Mouse (Mus musculus) layer of hippocampus, adult 18-20 months (tissue): ENCODE results near the gene Fam57b. TPM values are rescaled to one million over a fixed set of nuclear protein-coding genes. Genes with fewer than 3 reads are reported as not detected.

Experiments used
- DNase-seq, 2 experiments: peaks; one replicate each; pipeline ENCODE4 v3.0.0; 2022; ENCODE audit warnings: low spot score in 2 of 2
- long read RNA-seq: library from polyadenylated mRNA; stranded (forward); transcript quantifications from one replicate; pipeline ENCODE4 v2.0.0, GENCODE M21; 2021
- total RNA-seq, 2 experiments: library from RNA; stranded (reverse); gene quantifications; 2 replicates each; pipeline ENCODE4 v1.2.3; 2021

Fam57b gene
- total RNA-seq, result 10 to 100 TPM; 62.4 to 68.1 TPM
- long read RNA-seq, transcript Fam57b-201 (5 exons, 2,328 nt), result major isoform, 7 of 15 reads
- long read RNA-seq, partial matches to known transcripts, result 5 of 15 reads
- long read RNA-seq, other reads (novel, unspliced or antisense), result 3 of 15 reads

DNA sequence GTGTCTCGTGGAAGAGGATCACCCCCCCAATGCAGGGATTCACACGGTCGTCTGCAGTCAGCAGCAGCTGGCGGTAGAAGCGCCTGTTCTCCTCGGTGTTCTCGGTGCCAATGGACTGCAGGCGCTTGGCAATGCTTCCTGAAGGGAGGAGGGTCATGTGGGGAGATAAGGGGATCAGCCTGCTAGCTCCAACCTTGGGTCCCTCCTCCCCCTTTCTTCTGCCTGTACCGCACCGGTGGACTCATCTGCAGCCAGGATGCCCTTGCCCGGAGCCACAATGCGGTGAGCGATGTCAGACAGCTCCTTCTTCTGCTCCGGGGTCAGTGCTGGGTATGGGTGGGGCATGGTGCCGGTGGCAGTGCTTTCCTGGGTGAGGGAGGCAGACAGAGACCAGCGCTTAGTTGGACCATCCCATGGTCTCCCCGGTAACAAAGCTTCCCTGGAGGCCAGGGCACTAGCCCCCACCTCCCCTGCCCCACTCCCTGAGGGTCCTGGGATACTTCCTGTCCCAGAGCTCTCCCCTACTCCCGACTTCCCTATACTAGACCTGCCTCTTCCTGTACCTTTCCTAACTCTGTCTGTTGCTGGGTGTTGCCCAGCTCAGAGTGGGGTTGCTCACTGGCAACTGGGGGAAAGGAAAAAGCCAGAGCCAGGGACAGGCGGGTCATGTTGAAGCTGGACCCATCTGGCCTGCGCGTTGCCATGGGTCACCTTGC lies at the start of gene Fam57b:
TSS of gene Fam57b (plus strand) at position 258 of the 716 bp plus-strand sequence.
- peak in 1 of 2 experiments; percentile 34 for DNase-seq

DNA sequence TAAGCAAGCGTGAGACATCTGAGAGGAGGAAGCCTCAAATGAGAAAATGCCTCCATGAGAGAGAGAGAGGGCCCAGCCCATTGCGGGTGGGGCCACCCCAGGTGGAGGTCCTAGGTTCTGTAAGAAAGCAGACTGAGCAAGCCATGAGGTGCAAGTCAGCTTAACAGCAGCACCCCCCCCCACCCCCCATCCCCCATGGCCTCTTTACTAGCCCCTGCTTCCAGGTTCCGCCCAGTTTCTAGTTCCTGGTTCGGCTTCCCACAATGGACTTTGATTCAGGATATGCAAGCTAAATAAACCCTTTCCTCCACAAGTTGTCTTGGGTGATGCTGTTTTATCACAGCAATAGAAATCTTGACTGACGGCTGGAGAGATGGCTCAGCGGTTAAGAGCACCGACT lies 48.6 kb upstream of the Fam57b start:
- DNase-seq, result no peak

DNA sequence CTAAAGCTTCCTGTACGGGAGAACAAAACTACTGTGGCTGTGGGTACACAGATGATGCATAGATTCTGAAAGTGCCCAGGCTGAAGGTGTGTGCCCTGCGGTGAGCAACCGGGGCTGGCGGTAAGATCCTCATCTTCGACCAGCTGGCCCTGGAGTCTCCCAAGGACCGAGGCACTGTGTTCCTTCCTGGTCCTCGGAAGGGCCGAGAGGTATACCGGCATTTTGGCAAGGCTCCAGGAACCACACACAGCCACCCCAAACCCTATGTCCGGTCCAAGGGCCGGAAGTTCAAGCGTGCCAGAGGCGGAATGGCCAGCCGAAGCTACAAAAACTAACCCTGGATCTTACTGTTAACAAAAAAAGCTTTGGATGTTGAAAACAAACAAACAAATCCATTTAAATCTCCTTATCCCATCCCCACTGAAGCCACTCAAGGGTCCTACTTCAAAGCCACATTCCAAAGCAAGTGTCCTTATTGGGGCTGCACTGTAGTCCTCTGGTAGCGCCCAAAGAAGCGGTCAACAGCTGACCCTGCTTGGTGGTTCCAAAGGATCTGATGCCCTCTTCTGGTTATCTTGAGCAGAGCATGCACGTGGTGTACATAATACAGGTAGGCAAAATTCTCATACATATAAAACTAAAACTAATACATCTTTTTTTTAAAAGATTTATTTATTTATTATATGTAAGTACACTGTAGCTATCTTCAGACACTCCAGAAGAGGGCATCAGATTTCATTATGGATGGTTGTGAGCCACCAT lies 47.7 kb upstream of the Fam57b start:
- DNase-seq, result no peak

DNA sequence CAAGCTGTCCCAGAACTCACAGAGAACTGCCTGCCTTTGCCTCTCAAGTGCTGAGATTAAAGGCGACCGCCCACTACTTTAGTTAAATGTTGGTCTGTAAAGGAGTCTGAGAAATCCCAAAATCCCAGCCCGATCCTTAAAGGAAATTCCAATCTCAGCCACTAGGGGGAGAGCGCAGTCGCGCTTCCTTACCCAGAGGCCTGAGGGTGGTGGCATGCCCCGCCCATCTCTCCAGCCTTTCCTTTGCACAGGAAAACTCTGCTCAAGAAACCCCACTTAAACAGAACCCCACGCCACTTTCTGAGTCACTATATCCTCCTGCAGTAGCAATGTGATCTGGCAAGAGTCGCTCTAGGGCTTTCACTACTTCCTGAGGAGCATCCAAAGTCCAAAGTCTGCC lies 42.6 kb upstream of the Fam57b start:
- DNase-seq, result peak in 1 of 2 experiments; percentile 81

DNA sequence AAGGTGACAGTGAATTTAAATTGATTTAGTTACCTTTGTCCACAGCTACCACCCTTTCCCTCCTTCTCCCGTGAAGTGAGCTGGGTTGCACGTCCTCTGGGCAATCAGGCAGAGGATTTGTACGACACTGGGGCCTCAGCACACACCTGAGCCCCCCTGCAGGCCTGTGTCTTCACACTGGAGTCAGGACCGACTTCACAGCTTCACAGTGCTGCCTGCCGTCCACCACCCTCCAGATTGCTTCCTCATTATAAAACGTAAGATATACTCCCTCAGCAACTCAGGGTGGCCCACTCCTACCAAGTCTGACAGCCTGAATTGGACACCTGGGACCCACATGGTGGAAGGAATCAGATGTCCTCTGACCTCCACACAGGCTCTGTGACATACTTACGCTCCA lies 38.9 kb upstream of the Fam57b start:
- DNase-seq, result no peak

DNA sequence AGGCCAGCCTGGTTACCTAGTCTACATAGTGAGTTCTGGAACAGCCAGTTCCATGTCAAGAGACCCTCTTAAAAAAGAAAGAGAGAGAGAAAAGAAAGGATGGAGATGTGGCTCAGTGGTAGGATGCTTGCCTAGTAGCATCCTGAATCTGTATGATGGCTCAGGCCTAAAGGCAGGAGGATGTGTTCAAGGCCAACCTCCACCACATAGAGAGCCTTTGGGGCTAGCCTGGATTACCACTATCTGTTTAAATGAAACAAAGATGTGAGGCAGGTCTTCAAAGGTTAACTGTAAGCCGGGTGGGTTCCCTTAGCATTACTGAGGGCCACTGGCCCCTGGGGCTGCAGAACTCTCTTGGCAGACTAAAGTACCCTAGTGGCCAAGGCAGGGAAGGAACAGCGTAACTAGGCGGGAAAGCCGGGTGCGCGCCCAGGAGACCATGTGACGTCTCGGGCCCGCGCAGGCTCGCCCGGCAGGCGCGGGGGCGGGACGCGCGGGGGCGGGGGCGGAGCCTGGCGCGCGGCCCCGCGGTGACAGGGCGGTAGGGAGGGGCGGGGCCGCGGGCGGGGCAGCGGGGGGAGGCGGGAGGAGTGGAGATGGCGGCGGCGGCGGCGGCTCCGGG lies 38.3 kb upstream of the Fam57b start, which contains the start of gene Mapk3:
TSS of gene Mapk3 (plus strand) at position 552 of the 622 bp plus-strand sequence.
- peak; percentile 80 to 92 for DNase-seq

DNA sequence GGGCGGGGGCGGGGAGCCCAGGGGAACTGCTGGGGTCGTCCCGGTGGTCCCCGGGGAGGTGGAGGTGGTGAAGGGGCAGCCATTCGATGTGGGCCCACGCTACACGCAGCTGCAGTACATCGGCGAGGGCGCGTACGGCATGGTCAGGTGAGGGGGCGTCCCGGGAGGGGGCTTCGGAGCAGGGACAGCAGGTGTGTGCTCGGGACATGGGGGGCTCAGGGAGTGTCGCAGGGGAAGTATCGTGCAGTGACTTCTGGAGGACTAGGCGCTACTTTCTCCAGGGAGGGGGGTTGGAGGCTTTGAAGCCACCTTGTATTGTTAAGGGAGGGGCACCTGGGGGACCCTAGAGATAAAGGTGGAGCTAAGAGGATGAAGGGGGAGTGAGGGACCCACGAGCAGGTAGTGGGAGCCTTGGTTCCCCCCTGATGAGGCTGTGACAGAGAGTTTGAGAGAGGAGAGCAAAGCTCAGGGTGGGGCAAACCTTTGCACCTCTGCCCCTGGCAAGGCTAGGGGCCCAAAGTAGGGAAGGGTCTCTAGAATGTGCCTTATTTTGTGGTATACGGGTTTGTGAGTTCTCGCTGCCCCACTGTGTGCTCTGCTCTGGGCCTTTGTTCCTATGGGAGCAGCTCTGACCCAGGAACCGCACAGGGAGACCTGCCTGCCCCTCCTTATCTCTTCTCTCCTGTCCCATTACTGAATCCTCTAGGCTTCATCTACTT lies 37.6 kb upstream of the Fam57b start:
- no peak for DNase-seq

DNA sequence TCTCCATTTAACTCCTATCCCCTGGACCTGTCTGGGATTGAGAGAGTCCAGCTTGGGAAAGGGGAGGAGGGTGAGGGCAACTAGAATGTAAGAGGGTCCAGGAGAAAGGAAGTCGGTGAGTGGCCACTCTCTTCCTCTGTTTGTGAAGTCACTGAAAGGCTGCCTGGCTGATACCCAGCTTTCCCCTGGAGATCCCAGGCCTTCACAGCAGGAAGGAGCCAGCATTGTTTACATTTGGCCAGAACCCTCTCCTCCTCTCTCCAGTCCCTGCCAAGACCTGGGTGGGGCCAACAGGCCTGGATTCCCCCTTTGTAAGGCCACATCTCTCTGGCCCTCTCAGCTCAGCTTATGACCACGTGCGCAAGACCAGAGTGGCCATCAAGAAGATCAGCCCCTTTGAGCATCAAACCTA lies 37.1 kb upstream of the Fam57b start:
- no peak for DNase-seq

DNA sequence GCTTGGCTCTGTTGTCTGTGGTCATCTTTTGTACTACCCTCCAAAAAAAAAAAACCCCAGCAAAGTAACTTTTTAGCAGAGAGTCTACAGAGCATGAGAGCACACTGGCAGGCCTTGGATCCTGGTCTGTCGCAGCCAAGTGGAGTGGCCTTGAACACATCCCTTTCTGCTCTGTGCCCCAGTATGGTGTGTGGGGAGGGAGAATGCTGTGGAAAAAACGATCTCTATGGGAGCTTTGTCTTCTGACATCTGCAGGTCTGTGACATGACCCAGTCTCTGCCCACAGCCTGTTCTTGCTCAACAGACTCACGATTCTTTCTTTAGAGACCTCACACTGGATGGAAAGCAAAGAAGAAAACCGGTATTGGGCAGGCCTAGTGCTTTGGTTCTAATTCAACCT lies 36.5 kb upstream of the Fam57b start:
- no peak for DNase-seq

DNA sequence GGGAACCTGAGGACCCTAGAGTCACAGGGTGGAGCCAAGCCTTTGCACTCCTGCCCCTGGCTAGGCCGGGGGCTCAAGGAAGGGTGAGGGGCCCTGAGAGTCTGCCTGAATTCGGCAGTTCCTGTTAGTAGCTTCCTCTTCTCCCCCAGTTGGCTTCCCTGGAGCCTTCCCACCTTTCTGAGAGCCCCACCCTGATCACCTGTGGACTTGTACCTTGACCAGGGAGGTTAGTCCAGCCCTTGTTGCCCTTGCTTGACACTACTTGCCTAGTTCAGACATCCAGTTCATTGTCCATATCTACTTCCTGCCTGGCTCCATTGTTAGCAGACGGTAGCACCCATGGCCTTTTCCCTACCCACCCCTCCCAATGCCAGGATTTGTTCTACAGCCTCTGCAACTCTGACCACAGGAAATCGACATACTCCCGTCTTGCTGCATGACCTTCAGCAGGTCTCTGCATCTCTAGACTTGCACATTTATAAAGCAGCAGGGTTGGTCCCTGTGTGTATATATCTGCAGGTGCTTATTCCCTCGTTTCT lies 35.9 kb upstream of the Fam57b start:
- DNase-seq, result no peak

DNA sequence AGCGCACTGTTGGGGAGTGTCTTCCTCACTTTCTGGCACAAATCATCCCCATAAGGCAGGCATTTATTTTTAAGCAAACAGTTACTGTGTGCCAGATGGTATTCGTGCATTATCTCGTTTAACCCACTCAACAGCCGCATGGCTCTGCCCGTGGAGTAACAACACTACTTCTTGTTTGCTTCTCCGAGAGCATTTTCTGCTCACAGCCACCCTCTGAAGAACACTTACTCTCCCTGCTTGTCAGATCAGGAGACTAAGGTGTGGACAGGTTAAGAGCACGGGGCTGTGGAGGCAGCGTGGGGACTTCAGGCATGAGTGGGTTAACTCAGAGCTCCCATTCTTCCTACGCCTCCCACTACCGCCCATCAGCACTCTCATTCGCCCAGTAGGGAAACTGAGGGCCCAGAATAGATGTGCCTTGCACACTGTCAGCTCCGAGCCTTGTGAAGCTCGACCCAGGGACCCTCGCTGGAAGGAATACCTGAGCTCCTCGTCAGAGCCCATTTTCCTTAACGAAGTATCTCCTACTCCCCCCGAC lies 34.9 kb upstream of the Fam57b start:
- peak; percentile 68 to 88 for DNase-seq

DNA sequence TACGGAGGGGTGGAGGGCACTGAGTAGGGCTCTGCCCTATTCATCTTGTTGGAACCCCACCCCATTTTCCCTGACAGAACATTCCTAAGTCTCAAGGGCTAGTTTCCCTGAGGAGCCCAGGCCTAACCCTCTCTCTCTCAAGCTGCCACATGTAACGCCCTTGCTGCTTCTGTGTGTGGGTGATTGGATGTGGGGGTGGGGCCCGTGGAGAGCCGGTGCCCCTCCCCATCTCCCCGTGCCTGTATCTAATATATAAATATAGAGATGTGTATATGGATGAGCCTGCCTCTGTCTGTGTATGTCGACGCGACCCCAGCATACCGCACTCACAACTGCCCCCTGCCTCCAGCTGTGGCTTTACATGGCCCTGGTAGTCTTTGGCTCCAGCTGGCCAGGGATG lies 31.9 kb upstream of the Fam57b start:
- no peak for DNase-seq

DNA sequence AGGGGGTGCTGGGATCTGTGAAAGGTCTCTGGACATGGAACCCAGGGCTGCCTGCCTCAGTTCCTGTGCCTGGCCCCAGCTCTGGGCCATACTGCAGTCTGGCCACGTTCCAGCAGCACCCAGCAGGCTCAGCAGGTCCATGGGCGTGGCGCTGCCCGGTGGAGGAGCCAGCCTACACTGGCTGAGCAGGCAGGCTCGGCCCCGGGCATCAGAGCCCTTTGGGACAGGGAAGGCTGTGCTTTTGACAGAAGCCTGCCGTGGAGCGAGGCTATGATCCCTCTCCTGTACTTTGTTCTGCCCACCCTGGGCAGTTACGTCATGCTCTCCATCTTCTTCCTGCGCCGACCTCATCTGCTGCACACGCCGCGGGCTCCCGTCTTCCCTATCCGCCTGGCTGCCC lies 31.3 kb upstream of the Fam57b start, which contains the start of gene Gdpd3:
TSS of gene Gdpd3 (plus strand) at position 134 of the 400 bp plus-strand sequence.
- DNase-seq, result no peak

DNA sequence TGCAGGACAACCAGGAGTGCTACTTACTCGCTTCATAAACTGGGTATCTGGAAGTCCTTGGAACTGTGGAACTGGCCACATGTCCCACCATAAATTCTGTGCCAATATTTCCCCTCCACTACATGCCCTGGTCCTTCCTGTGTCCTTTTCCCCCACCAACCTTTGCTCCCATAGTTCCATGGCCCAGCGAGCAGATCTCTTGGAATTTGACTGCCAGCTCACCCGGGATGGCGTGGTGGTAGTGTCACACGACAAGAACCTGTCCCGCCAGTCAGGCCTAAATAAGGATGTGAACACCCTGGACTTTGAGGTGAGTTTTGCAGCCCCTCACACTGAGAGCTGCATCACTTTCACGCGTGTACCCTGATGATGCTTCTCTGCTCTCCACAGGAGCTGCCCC lies 30.5 kb upstream of the Fam57b start:
- no peak for DNase-seq

DNA sequence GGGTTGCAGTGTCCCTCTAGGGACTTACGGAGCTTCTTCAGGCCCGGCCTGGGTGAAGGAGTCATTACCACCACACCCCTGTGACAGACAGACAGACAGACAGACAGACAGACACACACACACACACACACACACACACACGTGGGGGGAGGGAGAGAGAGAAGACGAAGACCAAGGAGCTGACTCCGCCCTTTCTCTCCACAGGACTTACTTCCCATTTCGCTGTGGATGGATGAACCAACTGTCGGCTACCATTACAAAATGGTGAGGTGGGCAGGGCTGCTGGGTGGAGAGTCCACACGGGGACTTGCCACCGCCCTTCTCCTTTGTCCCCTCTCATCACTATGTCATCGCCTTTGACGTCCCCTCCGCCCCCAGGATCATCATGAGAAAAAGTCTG lies 26.7 kb upstream of the Fam57b start:
- DNase-seq, result no peak

DNA sequence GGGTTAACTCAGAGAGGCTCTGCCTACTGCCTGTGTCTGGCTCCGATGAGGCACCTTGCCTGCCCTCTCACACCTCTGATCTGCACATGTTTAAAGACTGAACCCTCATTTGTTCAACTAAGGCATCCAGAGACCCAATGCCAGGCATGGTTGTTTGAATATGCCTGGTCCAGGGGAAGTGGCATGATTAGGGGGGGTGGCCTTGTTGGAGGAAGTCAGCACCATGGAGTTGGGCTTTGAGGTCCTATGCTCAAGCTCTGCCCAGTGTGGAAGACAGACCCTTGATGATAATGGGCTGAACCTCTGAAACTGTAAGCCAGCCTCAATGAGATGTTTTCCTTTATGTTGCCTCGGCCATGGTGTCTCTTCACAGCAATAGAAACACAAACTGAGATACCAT lies 24.1 kb upstream of the Fam57b start:
- no peak for DNase-seq

DNA sequence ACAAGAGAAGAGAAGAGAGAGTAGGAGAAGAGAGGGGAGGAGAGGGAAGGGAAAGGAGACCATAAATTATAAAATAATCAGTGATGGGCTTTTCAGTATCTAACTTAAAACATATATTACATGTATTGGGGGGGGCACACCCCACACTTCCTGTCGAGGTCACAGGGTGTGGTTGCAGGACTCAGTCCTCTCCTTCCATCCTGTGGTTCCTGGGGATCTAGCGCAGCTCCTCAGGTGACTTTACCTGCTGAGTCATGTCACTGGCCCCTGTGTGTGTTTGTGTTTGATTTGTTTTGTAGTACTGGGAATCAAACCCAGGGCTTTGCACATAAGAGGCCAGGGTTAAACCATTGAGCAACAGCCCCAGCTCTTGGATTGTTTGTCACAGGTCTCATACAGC lies 23.0 kb upstream of the Fam57b start:
- no peak for DNase-seq

DNA sequence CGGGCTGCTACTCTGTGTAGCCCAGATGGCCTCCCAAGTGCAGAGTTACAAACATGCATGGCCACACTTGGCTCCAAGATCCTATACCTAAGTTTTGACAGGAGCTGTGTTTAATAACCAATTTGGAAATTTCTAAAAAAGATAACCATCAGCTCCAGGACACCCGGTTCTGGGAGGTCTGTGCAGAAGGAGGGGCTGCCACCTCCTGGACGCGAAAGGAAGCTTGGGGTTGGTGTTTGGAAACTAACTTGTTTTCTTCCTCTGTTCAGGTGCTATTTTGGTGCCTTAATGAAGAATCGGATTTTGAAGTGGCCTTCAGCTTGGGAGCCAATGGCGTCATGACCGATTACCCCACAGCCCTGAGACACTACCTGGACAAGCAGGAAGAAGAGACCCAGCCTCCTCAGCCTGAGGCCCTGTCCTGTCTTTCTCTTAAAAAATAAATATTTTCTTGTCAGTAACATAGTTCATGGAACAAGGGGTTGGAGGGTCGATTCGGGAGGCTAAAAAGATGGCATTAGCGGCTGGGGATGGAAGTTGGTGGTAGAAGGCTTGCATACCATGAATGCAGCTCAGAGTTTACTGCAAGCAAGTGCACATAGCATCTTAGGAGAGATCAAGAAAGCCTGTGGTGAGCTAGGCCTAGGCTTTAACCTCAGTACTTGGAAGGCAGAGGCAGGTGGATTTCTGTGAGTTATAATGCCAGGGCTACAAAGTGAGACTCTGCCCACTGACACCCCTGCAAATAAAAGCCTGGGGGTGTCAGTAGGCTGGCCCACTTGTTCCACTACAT lies 22.1 kb upstream of the Fam57b start:
- no peak for DNase-seq

DNA sequence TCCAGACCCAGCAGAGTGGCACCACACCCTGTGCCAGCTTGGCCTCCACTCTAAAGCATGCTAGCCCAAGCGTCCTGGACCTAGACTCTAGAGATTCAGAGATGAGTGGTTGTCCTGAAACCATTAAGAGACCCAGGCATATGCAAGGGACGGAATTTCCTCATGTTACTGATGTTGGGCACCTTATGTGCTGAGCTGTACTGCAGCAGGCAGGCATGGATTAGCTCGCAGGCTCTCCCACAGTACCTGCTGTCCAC lies 21.6 kb upstream of the Fam57b start:
- DNase-seq, result no peak

DNA sequence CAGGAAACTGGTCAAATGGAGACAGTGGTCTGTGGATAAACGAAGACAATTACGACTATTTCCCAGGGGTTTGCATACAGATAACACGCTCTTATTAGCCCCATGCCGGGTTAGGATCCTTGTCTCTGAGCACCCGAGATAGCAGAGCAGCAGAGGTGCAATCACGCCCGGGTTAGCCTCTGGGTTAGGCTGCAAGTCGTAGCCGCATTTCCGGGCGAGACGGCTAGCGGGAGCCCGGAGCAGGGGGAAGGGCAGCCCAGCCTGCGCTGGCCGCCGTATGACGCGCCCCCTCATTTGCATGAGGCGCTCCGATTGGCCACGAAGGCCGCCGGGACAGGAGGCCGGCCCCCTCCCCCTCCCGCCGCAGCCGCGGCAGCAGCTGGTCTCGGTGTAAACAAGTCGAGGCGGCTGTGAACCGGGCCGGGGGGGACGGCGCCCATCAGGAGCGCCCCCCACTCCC lies 20.8 kb upstream of the Fam57b start, which contains the start of gene Ypel3:
TSS of gene Ypel3 (plus strand) at position 358 of the 460 bp plus-strand sequence.
- DNase-seq, result peak; percentile 95 to 97
